Mouse (Mus musculus) hematopoietic stem cell, adult 5-6 weeks (primary cell): ENCODE results near the gene Spg11. TPM values are rescaled to one million over a fixed set of nuclear protein-coding genes. Genes with fewer than 3 reads are reported as not detected.
A peak's percentile ranks its signal among the peaks of the same experiment; 100 is the strongest.

Experiments used
- ATAC-seq, 2 experiments: fragments of 125-278 bp in 1 of 2; replicated peaks in 1 of 2; 2 replicates each; pipeline ENCODE4 v1.8.0; 2016 to 2017; ENCODE audit warnings: inconsistent platforms in 2 of 2, mild to moderate bottlenecking in 2 of 2, moderate number of reproducible peaks in 2 of 2, low read depth in 1 of 2, moderate TSS enrichment in 1 of 2; ENCODE audit not compliant: low FRiP score in 2 of 2, poor library complexity in 2 of 2, severe bottlenecking in 2 of 2, insufficient read depth in 1 of 2, low TSS enrichment in 1 of 2
- total RNA-seq: library from RNA; stranded (forward); fragments of 172-1452, 232-1000 nt; gene quantifications from 2 replicates; pipeline ENCODE4 v1.2.3, GENCODE M21; 2017

The Spg11 gene
- total RNA-seq, result 13.6 and 16.4 TPM in 2 replicates

DNA sequence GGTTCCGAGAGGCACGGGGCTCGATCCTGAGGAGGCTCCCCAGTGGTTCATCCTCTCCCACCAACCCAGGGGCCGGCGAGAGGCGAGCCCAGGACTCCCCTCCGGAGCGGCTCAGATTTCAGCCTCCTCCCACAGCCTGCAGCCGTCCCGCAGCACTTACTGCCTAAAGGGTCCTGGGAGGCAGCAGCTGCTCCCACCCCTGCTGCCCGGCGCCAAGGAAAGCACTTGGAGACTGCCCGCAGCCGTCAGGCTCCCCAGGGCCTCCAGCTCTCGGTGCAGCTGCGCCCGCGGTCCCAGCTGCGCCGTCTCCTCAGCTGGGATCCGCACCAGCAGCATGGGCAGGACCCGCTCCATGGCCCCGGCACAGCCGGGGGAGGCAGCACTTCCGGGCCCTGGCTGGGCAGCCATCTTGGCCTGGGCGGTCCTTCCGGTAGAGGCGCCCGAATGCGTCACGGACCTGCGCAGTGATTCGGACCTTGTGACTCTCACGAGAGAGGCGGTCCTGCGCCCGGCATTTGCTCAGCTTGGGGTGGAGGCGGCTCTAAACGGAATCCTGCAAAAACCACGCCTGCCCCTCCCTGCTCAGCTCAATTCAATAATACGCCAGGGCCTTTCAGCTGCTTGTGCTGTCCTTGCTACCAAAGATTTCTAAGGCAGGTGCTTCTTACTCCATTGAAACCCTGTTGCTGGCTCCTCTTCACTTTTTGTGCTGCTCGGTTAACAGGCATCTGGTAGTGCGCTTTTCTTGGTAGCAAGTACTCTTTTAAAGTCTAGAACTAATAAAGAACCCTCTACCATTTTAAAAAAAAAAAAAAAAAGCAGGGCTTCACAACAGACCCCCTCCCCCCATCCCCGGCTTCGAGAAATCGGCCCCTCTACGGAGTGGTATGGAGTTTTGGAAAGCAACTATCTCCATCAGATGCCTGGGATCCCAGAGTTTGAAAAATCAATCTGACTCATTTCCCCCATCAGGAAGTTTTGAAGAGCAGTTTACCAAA lies at the start of gene Spg11:
Gene Spg11, minus strand, starts transcription at position 426 of the 998 bp plus-strand sequence.
- ATAC-seq, result peak; percentile 98 to 99

DNA sequence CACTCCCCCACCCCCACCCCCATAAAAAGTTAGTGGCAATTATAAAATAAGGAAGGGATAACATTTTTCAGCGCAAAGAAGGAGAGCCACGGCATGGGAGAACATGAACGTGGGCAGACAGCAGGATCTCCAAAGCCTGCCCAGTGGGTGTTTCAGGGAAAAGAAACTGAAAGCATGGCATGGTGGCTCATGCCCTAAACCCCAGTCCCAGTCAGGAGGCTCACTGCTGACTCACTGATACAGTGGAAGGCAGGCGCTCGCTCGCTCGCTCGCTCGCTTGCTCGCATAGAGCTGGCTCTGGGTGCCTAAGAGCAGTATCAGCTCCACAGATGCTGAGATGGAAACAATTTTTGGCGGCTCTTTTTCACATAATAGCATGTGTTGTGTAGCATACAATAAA lies 46.1 kb upstream of the Spg11 start:
- peak; percentile 89 to 93 for ATAC-seq

DNA sequence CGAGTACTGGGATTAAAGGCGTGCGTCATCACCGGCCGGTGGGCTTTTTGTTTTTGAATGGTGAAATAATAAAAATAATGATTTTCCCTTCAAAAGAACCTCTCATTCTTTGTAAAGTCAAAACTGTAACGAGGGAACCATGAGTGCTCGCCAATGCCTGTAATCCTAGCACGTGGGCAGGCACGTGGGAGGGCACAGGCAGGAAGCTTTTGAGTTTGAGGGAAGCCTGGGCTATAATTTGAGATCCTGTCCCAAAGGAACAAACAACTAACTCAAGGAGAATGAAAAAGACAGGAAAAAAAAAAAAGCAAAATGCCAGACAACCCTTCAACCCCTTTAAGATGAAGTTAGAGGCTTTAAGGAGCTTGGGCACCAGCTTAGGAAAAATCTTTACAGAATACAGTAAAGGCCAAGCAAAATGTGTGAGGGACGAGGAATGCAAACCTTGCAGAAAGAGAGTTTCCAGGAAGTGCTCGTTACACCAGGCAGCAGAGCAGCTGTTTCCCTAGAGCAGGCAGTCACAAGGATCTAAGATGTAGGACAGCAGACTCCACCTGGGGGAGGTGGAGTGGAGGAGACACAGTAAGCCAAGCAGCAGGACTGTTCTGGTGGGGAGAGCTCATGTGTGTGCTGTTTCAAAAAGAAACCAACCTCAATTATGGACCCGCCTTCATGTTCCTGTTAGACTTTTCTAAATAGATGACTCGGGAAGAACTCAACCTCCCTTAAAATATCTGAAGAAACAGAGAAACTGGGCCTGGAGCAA lies 45.4 kb upstream of the Spg11 start:
- peak in 1 of 2 experiments; percentile 30; a peak in 1 of 4 replicates for ATAC-seq

DNA sequence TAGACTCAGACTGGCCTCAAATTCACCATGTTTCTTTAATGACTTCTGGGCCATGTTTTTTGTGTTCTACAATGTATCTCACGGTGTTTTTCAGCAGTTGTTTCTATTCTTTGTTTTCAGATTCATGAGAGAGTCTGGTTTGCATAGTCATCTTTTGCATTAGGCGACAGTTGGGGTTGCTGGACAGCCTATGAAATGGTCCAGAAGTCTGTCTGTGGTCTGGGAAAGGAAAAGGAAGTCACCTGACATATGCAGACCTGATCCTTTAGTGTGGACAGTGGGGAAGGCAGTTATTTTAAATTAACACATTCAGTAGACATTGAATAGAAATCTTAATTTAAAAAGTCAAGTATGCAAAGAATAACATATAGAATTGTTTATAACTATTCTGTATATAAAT lies 44.3 kb upstream of the Spg11 start:
- no peak for ATAC-seq

DNA sequence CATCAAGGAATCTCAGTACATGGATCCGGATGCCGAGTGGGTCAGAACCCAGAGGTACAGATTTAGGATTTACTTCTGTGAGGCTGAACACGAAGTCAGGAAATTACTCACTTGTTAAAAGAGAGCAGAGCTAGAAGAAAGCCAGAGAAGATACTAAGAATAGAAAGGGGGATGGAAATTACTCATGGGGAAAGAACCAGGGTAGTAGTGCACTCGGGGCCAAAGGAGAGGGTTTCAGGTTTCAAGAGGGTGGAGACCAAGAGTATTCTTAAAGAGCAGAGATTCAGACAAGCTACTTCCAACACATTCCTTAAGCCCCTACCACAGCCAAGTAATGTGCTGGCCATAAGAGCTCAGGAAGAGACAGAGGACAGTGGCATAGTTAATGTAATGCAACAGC lies 43.4 kb upstream of the Spg11 start:
- ATAC-seq, result no peak

DNA sequence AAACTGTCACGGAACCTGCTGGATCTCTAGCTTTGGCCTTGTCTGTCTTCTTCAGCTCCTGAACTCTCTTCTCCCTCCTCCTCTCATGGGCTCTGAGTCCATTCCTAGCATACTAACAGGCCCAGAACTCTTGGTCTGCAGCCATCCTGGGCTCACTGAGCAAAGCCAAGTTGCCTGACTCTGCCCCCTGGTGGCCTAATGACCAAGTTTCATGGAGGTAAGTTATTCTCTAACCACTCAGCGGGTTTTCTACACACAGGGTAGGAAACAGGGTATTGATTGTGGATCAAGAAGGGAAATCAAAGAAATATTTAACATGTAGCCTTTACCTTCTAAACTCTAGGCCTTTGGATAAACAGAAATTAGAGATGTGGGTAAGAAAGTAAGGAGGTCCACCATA lies 42.5 kb upstream of the Spg11 start, which contains the start of gene Trim69:
Gene Trim69, plus strand, starts transcription at position 21 of the 400 bp plus-strand sequence.
- peak; percentile 29 to 63; a peak in 3 of 4 replicates for ATAC-seq

DNA sequence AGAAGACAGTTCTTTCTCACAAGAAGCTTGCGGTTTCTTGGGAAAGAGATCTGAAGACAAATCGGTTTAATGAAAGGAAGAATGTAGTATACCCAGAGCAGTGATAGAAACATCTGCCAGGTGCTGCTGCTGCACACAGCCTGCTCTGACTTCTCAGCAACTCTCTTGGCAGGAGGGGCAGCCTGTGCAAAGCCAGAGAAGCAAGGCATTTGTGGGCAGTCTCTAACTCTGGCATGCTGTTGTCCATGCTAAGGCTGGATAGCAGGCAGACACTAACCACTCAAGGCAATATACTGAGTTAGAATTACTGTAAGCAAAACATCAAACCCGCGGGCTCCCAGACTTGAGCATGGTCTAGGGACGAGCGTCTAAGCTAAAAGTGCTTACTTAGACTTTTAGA lies 41.5 kb upstream of the Spg11 start:
- ATAC-seq, result no peak

DNA sequence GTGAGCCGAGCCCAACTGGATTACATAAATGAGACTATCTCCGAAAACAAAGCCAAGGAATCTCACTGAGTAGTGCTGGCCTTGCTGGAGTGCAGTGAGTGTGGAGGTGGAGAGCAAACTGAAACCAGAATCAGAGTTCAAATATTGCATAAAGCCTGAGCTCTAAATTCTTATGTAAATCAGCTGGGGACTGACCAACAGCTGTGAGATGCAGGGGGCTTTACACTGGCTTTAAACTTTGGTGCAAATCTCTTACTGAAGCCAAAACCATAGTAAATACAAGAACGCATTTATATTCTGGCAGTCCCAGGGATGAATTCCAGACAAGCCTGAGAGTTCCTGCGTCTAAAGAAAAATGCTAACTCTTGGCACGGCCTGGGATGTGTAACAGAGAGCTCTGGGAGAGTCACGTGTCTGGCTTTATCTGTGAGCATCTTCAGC lies 40.2 kb upstream of the Spg11 start:
- ATAC-seq, result no peak

DNA sequence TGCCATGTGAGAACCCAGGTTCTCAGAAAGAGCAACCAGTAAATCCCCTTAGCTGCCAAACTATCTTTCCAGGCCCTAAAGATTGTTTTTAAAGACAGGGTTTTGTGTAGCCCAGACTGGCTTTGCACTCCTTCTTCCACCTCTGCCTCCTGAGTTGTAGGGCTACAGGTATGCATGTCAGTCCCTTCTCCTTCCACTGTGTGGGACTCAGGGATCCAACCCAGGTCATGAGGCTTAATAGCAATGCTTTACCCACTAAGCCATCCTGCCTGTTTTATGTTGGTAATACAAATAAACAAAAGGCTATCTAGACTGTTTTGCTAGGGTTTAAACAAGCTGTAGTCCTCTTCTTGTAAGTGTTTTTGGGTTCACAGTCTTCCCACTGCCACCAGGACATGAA lies 39.4 kb upstream of the Spg11 start:
- no peak for ATAC-seq

DNA sequence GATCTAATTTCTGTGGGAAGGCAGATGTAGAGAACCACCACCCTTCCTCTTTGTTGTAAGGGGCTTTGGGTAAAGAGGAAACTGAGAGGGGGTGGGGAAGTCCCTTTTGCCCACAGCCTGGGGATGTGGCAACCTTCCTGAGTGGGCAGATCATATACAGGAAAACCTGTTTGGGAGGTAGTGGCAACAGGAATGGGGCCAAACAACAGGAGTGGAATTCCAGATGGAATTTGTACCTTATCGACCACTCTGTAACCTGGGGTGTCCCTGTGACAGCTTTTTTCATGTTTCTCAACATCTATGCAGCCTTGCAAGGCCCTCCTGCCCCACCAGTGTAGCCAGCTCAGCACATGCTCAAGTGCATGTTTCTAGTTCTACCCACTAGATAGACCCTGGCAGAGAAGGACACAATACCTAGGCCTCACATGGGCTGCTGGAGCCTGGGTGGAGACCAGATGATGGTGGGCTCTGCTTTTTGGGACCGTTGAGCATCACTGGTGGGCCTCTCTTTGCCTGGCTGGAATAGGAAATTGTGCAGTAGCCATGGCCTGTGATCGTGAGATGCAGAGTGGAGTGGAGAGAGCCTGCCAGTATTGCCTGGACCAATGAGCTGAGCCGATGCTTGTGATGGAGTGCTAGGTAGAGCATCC lies 38.0 kb upstream of the Spg11 start:
- ATAC-seq, result peak; percentile 56 to 65; a peak in 2 of 4 replicates

DNA sequence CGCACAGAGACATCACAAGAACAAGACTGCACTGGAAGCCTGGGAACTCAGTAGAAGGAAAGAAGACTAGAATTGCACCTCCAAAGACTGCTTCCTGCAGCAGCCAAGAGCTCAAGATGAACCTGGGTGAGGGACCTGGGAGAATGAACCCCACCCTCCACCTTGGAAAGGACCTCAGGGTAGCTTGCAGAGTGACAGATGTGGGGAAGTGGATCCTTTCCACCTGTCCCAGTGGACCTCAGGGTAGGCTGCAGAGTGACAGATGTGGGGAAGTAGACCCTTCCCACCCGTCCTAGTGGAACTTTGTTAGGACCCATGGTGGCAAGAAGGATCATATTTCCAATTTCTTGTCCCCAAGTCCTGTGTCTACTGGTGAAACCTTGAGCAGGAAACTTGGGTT lies 37.1 kb upstream of the Spg11 start:
- no peak for ATAC-seq

DNA sequence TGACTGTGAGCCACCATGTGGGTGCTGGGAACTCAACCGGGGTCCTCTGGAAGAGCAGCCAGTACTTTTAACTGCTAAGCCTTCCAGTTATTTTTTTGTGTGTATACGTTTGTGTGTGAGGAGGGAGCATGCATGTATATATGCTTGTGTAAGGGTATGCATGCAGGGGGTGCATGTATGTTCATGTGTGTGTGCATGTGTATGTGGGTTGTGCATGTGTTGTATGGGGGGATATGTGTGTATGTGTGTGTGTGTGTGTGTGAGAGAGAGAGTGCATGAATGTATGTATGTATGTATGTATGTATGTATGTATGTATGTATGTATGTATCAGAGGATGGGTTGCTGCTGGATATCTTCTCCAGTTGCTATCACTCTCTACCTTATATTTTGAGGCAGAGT lies 36.3 kb upstream of the Spg11 start:
- ATAC-seq, result no peak

DNA sequence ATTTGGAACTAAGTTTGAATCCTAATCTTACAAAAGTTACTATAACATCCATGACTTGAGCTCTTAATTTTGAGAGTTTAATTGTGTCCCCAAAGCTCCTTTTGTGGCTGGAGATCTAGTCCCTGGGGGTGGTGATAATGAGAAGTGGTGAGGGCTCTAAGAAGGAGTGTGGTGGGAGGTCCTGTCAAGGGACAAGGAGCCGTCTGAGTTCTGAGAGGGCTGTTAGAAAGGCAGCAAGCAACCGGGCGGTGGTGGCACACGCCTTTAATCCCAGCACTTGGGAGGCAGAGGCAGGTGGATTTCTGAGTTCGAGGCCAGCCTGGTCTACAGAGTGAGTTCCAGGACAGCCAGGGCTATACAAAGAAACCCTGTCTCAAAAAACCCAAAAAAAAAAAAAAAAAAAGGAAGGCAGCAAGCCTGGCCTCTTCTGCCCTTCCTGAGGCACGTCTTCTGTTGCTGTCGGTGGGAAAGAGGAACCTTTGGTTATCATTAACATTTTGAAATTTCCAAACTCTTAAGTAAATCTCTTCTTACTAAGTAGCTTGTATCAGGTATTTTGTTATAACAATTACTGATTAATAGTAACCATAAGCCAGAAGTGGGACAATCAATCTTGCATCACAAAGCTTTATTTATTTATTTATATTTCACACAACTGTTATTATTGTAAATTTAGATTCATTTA lies 35.6 kb upstream of the Spg11 start:
- ATAC-seq, result no peak

DNA sequence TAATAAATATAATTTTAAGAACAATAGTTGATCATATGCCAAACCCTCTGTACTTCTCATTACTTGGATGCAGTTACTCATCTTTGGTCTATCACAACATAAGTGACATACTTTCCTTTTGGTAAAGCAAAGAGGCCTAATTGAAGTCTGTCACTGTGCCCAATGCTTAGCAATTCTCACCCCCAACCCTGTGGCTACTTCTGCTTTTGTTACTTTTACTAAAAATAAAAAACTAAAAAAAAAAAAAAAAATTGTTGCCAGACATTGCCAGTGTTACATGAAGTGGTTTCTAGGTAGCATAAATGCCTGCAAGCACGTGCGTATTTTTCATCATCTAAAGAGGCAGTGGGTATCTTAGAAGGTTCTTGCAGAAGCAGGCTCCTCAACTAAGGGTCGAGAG lies 34.7 kb upstream of the Spg11 start:
- ATAC-seq, result no peak

DNA sequence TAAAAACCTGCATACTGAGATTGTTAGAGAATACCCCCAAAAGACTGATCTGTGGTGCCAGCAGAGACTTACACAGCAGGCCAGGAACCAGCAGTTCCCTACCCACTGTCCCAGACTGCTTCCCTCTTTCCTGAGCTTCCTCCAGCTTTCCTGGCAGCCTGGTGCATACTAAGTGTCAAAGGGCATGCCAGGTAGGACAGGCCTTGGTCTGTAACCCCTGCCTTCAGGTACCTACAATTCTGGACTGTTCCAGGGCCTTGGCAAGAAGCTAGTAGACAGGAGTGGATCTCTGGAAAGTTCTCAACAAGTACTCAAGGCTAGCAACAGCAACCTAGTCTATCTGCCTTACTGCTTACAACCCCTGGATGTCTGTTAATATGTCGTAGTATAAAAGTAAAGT lies 33.0 kb upstream of the Spg11 start:
- ATAC-seq, result no peak

DNA sequence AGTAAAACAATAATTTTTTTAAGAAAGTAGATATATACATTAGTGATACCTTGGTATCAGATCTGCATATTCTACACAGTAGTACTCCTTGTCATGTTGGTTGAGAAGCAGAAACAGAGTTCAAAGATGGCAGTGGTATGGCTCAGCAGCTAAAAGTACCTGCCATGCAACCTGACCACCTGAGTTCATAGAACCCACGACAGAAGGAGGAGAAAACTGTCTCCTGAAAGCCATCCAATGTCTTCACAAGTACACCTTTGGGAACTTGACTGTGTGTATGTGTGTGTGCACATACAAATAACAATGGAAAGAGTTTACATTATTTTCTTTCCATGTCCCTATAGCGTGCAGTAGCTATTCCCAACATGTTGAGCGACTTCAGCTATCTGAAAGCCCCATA lies 31.5 kb upstream of the Spg11 start:
- ATAC-seq, result no peak

DNA sequence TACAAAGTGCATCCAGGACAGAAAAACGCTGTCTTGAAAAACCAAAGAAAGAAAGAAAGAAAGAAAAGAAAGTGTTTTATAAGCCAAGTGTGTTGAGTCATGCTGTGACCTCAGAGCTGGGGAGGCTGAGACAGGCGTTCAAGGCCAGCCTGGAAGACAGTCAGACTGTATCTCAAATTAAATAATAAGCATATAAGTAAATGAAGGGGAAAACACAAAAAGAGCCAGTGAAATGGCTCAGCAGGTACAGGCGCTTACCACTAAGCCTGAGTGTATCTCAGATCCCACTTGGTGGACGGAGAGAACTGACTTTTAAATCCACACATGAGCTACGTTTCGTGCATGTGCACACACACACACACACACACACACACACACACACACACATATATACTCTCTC lies 31.1 kb upstream of the Spg11 start:
- ATAC-seq, result no peak
